Mouse (Mus musculus) limb, embryonic 10.5 days (tissue): ENCODE results near the gene Slc22a4. TPM values are rescaled to one million over a fixed set of nuclear protein-coding genes. Genes with fewer than 3 reads are reported as not detected.
"Not testable (repeated sequence)": the region's sequence is repeated elsewhere in the genome, so short reads cannot be mapped to it uniquely, and the experiment has no call there.

Experiments used
- DNase-seq: peaks from one replicate; pipeline ENCODE4 v3.0.0-alpha.2; 2017; ENCODE audit warnings: low spot score
- H3K27ac ChIP-seq: fragments of 300-500 bp; sonication (generic); 2 replicates; pipeline ENCODE4 v1.5.1; 2016; ENCODE audit warnings: mild to moderate bottlenecking
- H3K27me3 ChIP-seq: fragments of 300-500 bp; sonication (generic); 2 replicates; pipeline ENCODE4 v1.6.1; 2016; ENCODE audit warnings: low read depth, mild to moderate bottlenecking; ENCODE audit not compliant: poor library complexity, severe bottlenecking
- H3K36me3 ChIP-seq: fragments of 300-500 bp; sonication (generic); 2 replicates; pipeline ENCODE4 v1.6.1; 2016; ENCODE audit warnings: mild to moderate bottlenecking, moderate library complexity
- H3K4me1 ChIP-seq: fragments of 300-500 bp; sonication (generic); 2 replicates; pipeline ENCODE4 v1.6.1; 2016
- H3K4me3 ChIP-seq: fragments of 300-500 bp; sonication (generic); 2 replicates; pipeline ENCODE4 v1.5.1; 2016; ENCODE audit warnings: mild to moderate bottlenecking, moderate library complexity
- H3K9me3 ChIP-seq: fragments of 300-500 bp; sonication (generic); replicated peaks from 2 replicates; pipeline ENCODE4 v1.6.1; 2016; ENCODE audit warnings: mild to moderate bottlenecking
- WGBS: fragments of 180-500 bp; shearing (Covaris S2); methylation state at CpG from one replicate; pipeline ENCODE4 v1.1.7; 2016; 5-methylcytosine and 5-hydroxymethylcytosine counted together
- polyA plus RNA-seq: library from polyadenylated mRNA; unstranded; fragments of >200 nt; fragmentation: Nextera tagmentation; extraction: Ambion mirVana; gene quantifications from 2 replicates; pipeline ENCODE4 v1.2.1, GENCODE M21; 2016

The Slc22a4 gene
- polyA plus RNA-seq, 1 experiment from 2014 or later = 1.1 TPM

DNA sequence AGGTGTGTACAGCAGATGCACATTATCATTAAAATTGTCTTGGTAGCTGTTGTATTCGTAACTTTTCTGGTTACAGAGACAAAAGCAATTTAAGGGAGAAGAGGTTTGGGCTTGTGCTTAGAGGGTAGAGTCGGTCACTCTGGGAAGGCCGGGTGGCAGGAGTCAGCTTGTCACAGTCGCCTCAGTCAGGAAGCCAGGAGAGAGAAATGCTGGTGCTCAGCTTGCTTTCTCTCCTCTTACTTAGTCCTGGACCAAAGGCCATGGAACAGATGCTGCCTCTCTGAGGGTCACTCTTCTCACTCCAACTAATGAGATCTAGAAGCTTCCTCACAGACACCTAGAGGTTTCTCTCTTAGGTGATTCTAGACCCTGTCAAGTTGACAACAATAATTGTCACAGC, 46.5 kb downstream of the Slc22a4 start:
- Histone ChIP-seq H3K27me3 (peaks cover 18% of the 10 kb centered on the region), H3K4me3 (no peak overlapping the region), H3K36me3 (no peaks in the 10 kb centered on the region), H3K9me3 (no peaks in the 10 kb centered on the region), H3K4me1 (peaks cover 13% of the 10 kb centered on the region; the same call in 1 of the 2 replicates), H3K27ac (no peak overlapping the region)
- WGBS = 83% methylated on average over 4 of the region's 4 CpGs
- DNase-seq = no peak

DNA sequence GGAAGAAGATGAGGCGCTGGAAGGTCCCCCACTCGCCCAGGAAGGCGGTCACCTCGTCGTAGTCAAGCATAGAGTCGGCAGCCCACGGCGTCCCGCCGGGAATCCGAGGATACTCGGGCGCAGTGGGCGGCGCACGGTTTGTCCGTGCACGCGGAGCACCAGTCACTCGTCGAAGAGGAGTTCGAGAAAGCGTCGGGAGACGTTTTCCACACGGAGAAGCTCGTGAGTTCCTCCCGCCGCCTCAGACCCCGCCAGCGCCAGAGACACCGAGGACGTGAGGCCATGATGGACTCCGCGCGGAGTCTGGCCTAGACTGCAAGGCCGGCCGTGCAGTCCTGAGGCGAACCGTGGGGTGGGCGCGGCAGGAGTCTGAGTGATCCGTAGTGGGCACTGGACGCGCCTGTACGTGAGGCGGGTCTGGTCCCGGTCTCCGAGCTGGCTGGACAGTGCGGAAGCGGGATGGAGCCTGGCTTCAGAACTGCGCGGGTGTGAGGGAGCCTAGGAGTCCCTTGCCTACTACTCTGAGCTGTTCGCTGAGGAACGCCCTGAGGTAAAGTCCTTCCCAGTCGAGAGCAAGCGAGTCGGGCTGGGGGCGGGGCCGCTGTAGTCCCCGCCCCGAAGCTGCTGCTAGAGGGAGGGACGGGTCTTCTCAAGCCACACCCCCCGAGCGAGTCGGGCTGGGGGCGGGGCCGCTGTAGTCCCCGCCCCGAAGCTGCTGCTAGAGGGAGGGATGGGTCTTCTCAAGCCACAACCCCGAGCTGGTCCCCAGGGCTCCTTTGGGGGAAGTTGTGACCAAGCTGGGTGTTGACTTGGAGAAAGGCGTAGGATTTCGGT, 47.9 kb downstream of the Slc22a4 start, which contains the start of gene Slc22a21:
Gene Slc22a21 (minus strand): TSS at position 545 of the 834 bp plus-strand sequence.
- H3K27ac ChIP-seq = peak within 1 kb of the TSS; percentile 81
- H3K36me3 ChIP-seq = no peaks in the 10 kb centered on the region
- H3K27me3 ChIP-seq = peaks cover 18% of the 10 kb centered on the region
- peaks cover 13% of the 10 kb centered on the region; the same call in 1 of the 2 replicates for H3K4me1 ChIP-seq
- H3K9me3 ChIP-seq = no peaks in the 10 kb centered on the region
- H3K4me3 ChIP-seq = peak within 1 kb of the TSS; percentile 67
- WGBS = 2% methylated on average over 73 of the region's 73 CpGs
- peak; percentile 83 for DNase-seq

DNA sequence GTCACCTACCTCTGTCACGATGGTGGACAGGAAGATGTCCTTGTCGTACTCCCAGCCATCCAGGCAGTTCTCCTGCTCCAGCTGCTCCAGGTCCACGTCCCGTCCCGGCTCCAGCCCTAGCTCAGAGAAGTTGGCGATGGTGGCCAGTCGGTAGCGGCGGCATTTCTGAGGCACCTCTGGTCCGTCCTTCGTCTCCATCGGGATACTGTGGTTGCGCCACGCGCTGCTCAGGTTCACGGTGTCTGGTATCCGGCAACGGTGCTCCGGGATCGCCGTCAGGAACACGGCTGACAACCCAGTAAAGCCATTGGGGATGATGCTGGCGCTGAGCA, 48.5 kb downstream of the Slc22a4 start:
- Histone ChIP-seq H3K4me3 (peak overlapping the region; percentile 67), H3K27me3 (peaks cover 18% of the 10 kb centered on the region), H3K27ac (peak overlapping the region; percentile 81), H3K4me1 (peaks cover 13% of the 10 kb centered on the region; the same call in 1 of the 2 replicates)
- not testable (repeated sequence) for DNase-seq, H3K9me3 ChIP-seq, H3K36me3 ChIP-seq
- WGBS = 1% methylated on average over 23 of the region's 23 CpGs

DNA sequence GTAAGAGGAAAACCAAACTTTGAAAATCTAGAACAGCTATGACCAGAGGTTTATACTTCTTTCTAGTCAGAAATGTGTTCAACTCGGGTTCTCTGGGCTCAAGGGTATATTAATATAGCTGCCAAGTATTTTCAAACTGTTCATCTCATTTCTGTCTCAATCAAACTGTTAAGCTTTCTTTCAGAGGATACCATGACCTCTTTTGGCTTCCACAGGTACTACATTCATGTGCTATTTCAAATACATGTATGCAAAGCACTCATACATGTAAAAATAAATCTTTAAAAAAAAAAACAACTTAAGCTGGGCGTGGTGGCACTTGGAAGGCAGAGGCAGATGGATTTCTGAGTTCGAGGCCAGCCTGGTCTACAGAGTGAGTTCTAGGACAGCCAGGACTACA, 50.2 kb downstream of the Slc22a4 start:
- DNase-seq = no peak
- whole genome bisulfite sequencing = 85% methylated on average over 3 of the region's 3 CpGs
- H3K27me3 ChIP-seq = peaks cover 18% of the 10 kb centered on the region
- no peaks in the 10 kb centered on the region for H3K9me3 ChIP-seq
- peaks cover 13% of the 10 kb centered on the region; the same call in 1 of the 2 replicates for H3K4me1 ChIP-seq
- H3K36me3 ChIP-seq = no peaks in the 10 kb centered on the region
- no peak overlapping the region for H3K27ac ChIP-seq
- no peak overlapping the region for H3K4me3 ChIP-seq

DNA sequence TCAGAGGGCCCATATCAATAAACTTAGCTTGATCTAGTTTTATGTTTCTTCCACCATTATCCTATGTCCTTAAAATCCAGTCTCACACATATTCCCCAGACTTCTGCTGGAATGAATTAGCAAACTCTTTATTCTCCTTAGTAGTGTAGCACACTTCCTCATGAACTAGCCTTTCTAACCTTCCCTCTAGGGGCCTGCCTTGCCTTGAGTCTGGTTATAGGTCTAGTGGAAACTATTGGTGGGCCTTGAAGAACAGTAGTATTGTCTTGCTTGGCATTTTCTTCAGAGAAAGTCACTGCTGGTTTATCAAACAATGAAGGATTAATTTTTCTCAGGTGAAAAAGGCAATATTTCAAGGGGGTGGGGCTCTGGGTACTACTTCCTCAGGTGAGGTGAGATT, 52.3 kb downstream of the Slc22a4 start:
- Histone ChIP-seq H3K4me1 (peaks cover 13% of the 10 kb centered on the region; the same call in 1 of the 2 replicates), H3K9me3 (no peaks in the 10 kb centered on the region), H3K27me3 (peaks cover 18% of the 10 kb centered on the region), H3K27ac (no peak overlapping the region), H3K36me3 (no peaks in the 10 kb centered on the region), H3K4me3 (no peak overlapping the region)
- no peak for DNase-seq

DNA sequence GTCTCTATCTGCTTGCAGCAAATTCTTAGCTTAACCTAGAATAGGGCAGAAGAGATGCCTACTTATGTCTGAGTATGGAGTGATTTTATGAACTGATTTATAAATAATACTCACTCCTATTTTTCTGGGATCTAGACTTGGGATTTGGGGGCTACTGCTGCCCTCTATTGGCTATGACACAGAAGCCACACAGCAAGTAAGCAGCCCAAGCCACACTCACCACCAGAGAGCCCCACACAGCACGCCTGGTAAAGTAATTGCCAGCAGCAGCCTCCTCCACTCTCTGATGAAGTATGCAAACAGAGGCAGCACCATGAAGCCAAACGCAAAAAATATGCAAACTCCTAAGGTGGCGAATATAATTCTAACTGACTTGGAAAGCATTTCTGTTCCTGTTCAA, 68.9 kb downstream of the Slc22a4 start:
- WGBS = 50% methylated on average over 3 of the region's 3 CpGs
- Histone ChIP-seq H3K4me3 (no peak overlapping the region), H3K27ac (no peak overlapping the region), H3K36me3 (no peaks in the 10 kb centered on the region), H3K27me3 (no peaks in the 10 kb centered on the region), H3K9me3 (no peaks in the 10 kb centered on the region), H3K4me1 (no peaks in the 10 kb centered on the region)
- DNase-seq = no peak

DNA sequence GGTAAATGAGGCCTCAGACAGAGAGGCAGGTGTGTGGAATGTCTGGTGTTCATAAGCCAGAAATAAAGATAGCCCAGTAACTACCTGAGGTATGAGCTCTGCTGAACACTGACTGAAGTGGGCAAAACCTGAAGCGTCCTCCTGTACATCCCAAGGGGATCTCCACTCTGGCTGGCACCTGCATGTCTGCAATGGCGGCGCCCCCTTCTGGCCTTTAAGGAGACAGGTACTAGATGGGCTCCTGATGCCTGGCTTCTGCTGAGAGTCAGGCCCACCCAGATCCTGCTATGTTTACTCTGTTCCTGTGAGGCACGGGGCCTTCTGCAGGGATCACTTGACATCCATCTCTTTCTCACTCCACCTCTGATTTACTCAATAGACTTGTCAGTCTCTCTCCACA, 69.7 kb downstream of the Slc22a4 start:
- not testable (repeated sequence) for H3K4me3 ChIP-seq, H3K27me3 ChIP-seq, DNase-seq, H3K27ac ChIP-seq, H3K9me3 ChIP-seq, H3K4me1 ChIP-seq, H3K36me3 ChIP-seq
- WGBS = 27% methylated on average over 4 of the region's 4 CpGs

DNA sequence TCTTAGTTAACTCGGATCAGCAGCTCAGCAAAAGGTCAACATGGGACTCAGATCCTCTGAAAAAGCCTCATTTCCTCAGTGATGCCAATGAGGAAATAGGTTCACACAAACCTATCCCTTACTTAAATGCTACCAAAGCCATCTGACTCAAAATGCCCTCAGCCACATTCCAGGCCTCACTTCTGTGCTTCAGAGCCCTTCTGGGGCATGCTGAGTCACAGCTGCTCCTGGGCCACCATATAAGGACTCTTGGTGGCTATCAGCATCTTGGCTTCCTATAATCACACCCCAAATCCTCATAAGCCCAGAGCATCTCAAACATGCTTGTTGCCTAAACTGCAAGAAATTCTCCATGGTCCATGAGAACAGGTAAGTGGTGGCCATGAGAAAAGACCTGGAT, 71.3 kb downstream of the Slc22a4 start:
- no peak for DNase-seq
- H3K27ac ChIP-seq = no peak overlapping the region
- no peaks in the 10 kb centered on the region for H3K9me3 ChIP-seq
- no peaks in the 10 kb centered on the region for H3K4me1 ChIP-seq
- WGBS = 85% methylated on average over 1 of the region's 1 CpGs
- H3K4me3 ChIP-seq = no peak overlapping the region
- no peaks in the 10 kb centered on the region for H3K27me3 ChIP-seq
- H3K36me3 ChIP-seq = no peaks in the 10 kb centered on the region

DNA sequence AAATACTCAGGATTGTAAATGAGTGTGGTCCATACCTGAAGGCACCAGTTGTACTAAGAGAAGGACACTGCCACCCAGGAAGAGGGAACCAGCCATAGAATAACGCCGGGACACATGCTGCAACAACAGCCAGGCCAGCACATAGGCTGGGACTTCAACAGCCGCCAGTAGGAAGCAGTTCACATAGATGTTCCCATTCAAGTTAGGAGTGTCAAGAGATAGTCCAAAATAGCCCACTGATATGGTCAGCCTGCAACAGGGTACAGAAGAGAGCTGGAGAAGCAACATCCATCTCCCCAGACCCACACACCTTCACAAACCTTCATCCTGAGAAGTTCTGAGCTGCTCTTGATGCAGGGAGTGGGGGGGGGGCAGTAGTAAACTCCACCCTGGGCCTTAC, 73.2 kb downstream of the Slc22a4 start:
- WGBS = 93% methylated on average over 3 of the region's 3 CpGs
- no peaks in the 10 kb centered on the region for H3K36me3 ChIP-seq
- H3K9me3 ChIP-seq = no peaks in the 10 kb centered on the region
- no peak for DNase-seq
- no peak overlapping the region for H3K27ac ChIP-seq
- H3K4me3 ChIP-seq = no peak overlapping the region
- no peaks in the 10 kb centered on the region for H3K27me3 ChIP-seq
- no peaks in the 10 kb centered on the region for H3K4me1 ChIP-seq

DNA sequence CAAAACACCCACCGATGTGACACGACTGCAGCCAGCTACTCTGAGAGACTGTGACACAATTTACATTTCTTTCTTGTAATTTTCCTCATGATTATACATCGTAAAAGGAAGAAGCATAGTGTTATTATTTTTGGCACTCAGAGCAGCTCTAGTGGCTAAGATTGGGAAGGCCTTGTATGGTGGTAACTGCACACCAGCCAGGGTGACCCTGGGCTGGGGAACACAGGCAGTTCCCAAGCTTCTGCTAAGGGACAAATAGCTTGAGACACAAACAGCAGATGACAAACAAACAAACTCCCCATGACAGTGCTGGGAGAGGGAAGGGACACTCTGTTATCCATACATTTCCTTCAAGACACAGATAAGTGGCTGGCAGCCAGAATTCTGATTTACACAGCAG, 77.8 kb downstream of the Slc22a4 start:
- H3K4me3 ChIP-seq, DNase-seq, H3K27me3 ChIP-seq, H3K27ac ChIP-seq, H3K36me3 ChIP-seq, H3K4me1 ChIP-seq, H3K9me3 ChIP-seq: not testable (repeated sequence)
- whole genome bisulfite sequencing = 100% methylated on average over 1 of the region's 3 CpGs

Other genes with a start within 250 kb of the Slc22a4 start
- gene Gm12216, start 168.8 kb downstream of the Slc22a4 start, polyA plus RNA-seq = 0.41 TPM in 1 of 2 replicates, not detected in the other
- gene Slc22a5, start 136.4 kb downstream of the Slc22a4 start, polyA plus RNA-seq = 4.8 and 4.9 TPM in 2 replicates
- 2.4 and 2.8 TPM in 2 replicates for gene Slc22a21, start 47.8 kb downstream of the Slc22a4 start, polyA plus RNA-seq
- gene Pdlim4, start 40.9 kb upstream of the Slc22a4 start, polyA plus RNA-seq = 160 and 171 TPM in 2 replicates
- gene P4ha2, start 72.0 kb upstream of the Slc22a4 start, polyA plus RNA-seq = 35.6 and 38.7 TPM in 2 replicates
- gene Csf2, start 221.6 kb upstream of the Slc22a4 start, polyA plus RNA-seq = not detected in 2 replicates
- not detected in 2 replicates for gene Il3, start 239.2 kb upstream of the Slc22a4 start, polyA plus RNA-seq